Mouse (Mus musculus) ES-Bruce4 (cell line): Measurements from ENCODE around the gene E130208F15Rik.

Experiments
- CTCF ChIP-seq: IDR thresholded peaks from one replicate; pipeline ENCODE4 v1.8.1; 2011; ENCODE audit warnings: low read depth, low read length
- POLR2A ChIP-seq: IDR thresholded peaks from one replicate; pipeline ENCODE4 v1.8.1; 2011; ENCODE audit warnings: low read length; ENCODE audit not compliant: insufficient read depth

DNA sequence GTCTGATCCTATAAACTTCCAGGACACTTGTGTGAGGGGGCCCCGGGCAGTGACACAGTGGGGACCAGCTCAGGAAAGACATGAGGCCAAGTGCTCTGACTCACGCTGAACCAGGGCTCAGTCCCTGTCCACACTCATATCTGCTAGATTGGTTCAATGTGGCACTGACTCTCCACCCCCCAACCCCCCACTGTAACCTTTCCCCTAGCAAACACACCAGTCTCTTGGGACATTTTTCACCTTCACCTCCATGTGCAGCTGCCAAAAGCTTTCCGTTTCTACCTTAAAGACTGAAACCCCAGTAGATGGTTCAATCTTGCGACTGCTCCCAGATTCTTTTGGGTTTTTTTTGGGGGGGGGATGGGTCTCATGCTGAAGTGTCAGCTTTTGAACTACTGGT lies 32.5 kb downstream of the E130208F15Rik start:
- TF ChIP-seq POLR2A: no peak
- TF ChIP-seq CTCF: no peak
